Mouse (Mus musculus): ENCODE data around the gene Fam213a. TPM values are rescaled to one million over a fixed set of nuclear protein-coding genes. Genes with fewer than 3 reads are reported as not detected.

Gene Fam213a
- 1 to 10 TPM in 1 of 2 experiments, under 1 TPM in 1; 0.57 to 1.6 TPM for polyA plus RNA-seq (2012; fragmentation: generic; extraction: Trizol)

DNA sequence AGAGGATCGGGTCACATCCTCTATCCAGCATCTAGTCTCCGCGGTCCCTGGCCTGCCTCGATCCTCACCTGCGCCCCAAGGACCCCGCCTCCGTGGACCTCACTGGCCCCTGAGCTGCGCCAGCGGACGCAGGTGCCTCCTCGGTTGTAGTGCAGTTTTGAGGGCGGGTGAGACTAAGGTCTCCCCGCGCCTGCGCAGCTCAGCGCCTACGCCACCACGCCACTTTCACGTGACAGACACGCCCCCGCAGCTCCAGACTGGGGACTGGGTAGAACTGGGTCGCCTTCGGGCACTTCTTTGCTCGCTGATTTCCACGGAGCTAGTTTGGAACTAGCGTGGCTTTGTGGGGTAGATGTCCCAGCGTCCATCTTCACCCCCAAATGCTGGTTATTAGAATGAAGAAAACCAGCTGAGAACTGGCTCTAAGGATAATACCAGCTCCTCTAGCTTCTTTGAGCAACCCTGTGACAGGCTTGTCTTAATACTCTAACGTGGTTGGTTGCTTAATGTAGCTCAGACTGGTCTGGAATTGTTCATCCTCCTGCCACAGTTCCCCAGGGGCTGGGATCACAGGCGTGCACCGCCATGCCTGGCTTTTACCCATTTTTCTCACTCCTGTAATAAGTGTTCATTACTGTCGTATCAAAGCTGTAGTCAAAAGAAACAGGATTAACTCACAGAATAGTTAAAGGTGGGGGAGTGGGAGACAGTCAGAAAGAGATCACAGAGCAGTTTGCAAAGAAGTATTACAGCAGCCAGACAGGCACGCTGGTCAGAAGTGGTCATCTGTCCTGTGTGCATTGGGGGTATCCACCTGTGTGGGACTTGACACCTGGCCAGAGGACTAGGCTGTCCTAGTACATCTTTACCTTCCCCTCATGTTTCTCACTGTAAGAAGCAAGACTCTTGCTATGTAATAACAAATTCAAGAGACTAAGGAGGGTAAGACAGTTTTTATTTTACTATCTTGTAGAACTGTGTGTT is at the start of gene Fam213a:
Gene Fam213a (minus strand): TSS at position 159 of the 984 bp plus-strand sequence.

DNA sequence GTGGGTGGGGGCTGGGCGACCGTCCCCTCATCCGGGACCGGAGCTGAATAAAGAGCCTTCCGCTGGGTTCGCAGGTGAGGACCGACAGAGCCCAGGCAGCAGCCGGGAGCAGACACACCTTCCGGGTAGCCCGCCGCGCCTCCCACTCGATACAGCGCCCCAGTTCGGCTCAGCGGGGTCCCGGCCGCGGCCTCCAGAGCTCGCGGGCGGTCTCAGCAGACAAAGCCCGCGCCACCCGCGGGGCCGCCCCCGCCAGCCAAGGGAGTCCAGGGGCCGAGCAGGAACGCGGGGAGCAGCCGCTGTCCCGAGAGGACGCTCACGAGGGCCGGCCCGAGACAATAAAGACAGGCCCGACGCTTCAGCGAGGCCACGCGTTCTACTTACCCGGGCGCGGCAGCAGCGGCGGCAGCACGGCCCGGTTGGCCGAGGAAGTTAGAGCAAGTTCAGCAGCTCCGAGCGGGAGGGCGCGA is 47.2 kb downstream of the Fam213a start, which contains the start of gene Tspan14:
Gene Tspan14 (minus strand): TSS at position 416 of the 470 bp plus-strand sequence.

Other genes with a start within 250 kb of the Fam213a start
- gene Sh2d4b, start 120.5 kb downstream of the Fam213a start, polyA plus RNA-seq (2012; fragmentation: generic; extraction: Trizol) = under 1 TPM in 1 of 2 experiments, not detected in 1; 0.53 TPM
- gene Tspan14, start 47.0 kb downstream of the Fam213a start, polyA plus RNA-seq (2012; fragmentation: generic; extraction: Trizol) = 10 to 100 TPM; 11.0 to 54.3 TPM
- gene Dydc2, start 55.4 kb upstream of the Fam213a start, polyA plus RNA-seq (2012; fragmentation: generic; extraction: Trizol) = not detected
- gene Dydc1, start 59.1 kb upstream of the Fam213a start, polyA plus RNA-seq (2012; fragmentation: generic; extraction: Trizol) = not detected
- gene Mat1a, start 91.2 kb upstream of the Fam213a start, polyA plus RNA-seq (2012; fragmentation: generic; extraction: Trizol) = not detected
- not detected for gene Sftpa1, start 118.0 kb upstream of the Fam213a start, polyA plus RNA-seq (2012; fragmentation: generic; extraction: Trizol)
- not detected for gene Mbl1, start 137.7 kb upstream of the Fam213a start, polyA plus RNA-seq (2012; fragmentation: generic; extraction: Trizol)
- gene Sftpd, start 171.4 kb upstream of the Fam213a start, polyA plus RNA-seq (2012; fragmentation: generic; extraction: Trizol) = not detected